Mouse (Mus musculus) heart, embryonic 13.5 days (tissue): ENCODE measurements around the gene Clec2l. TPM values are rescaled to one million over a fixed set of nuclear protein-coding genes. Genes with fewer than 3 reads are reported as not detected.
A peak's percentile ranks its signal among the peaks of the same experiment; 100 is the strongest.

Experiments used
- ATAC-seq: fragments of 200-750 bp; cut with Nextera tagmentation; 2 replicates; pipeline ENCODE4 v1.8.0; 2017; ENCODE audit warnings: moderate TSS enrichment; ENCODE audit not compliant: insufficient number of reproducible peaks, low FRiP score, low TSS enrichment; ENCODE audit errors: extremely low read depth
- H3K27ac ChIP-seq: fragments of 300-500 bp; sonication (generic); replicated peaks from 2 replicates; pipeline ENCODE4 v1.5.1; 2015; ENCODE audit warnings: moderate library complexity, mild to moderate bottlenecking, inconsistent platforms
- H3K27me3 ChIP-seq: fragments of 300-500 bp; sonication (generic); replicated peaks from 2 replicates; pipeline ENCODE4 v1.6.1; 2015; ENCODE audit warnings: mild to moderate bottlenecking, inconsistent platforms
- H3K36me3 ChIP-seq: fragments of 300-500 bp; sonication (generic); 2 replicates; pipeline ENCODE4 v1.6.1; 2015; ENCODE audit warnings: mild to moderate bottlenecking, inconsistent platforms
- H3K4me1 ChIP-seq: fragments of 300-500 bp; sonication (generic); 2 replicates; pipeline ENCODE4 v1.6.1; 2015; ENCODE audit warnings: inconsistent platforms
- H3K4me2 ChIP-seq: fragments of 300-500 bp; sonication (generic); 2 replicates; pipeline ENCODE4 v1.6.1; 2015; ENCODE audit warnings: inconsistent platforms, mild to moderate bottlenecking, moderate library complexity
- H3K4me3 ChIP-seq: fragments of 300-500 bp; sonication (generic); 2 replicates; pipeline ENCODE4 v1.5.1; 2015; ENCODE audit warnings: moderate library complexity, mild to moderate bottlenecking, inconsistent platforms
- H3K9ac ChIP-seq: fragments of 300-500 bp; sonication (generic); 2 replicates; pipeline ENCODE4 v1.6.1; 2015; ENCODE audit warnings: inconsistent platforms, mild to moderate bottlenecking, moderate library complexity
- H3K9me3 ChIP-seq: fragments of 300-500 bp; sonication (generic); 2 replicates; pipeline ENCODE4 v1.6.1; 2016; ENCODE audit warnings: inconsistent platforms
- WGBS: fragments of 180-500 bp; shearing (Covaris S2); methylation state at CpG from one replicate; pipeline ENCODE4 v1.1.7; 2015; ENCODE audit warnings: mixed read lengths; 5-methylcytosine and 5-hydroxymethylcytosine counted together
- polyA plus RNA-seq: library from polyadenylated mRNA; unstranded; fragments of >200 nt; fragmentation: Nextera tagmentation; extraction: Ambion mirVana; gene quantifications from 2 replicates; pipeline ENCODE4 v1.2.1, GENCODE M21; 2015

The Clec2l gene
- 0.86 and 0.87 TPM in 2 replicates for polyA plus RNA-seq

GRCm38 (mm10) chr6:38662714-38663615 is at the start of gene Clec2l:
Gene Clec2l, plus strand, starts transcription at chr6:38663069.
- peaks cover 77% of the 10 kb centered on the region for H3K27me3 ChIP-seq
- peak within 1 kb of the TSS; percentile 84 for H3K9ac ChIP-seq
- ATAC-seq, result no peak
- H3K9me3 ChIP-seq, result no peaks in the 10 kb centered on the region
- no peak within 1 kb of the TSS for H3K27ac ChIP-seq
- no peaks in the 10 kb centered on the region for H3K36me3 ChIP-seq
- peaks cover 13% of the 10 kb centered on the region for H3K4me1 ChIP-seq
- WGBS, result under 1% methylated on average over 69 of the region's 84 CpGs
- peak within 1 kb of the TSS; percentile 96 for H3K4me2 ChIP-seq
- H3K4me3 ChIP-seq, result peak within 1 kb of the TSS; percentile 69

GRCm38 (mm10) chr6:38622406-38622805 is 40.5 kb upstream of the Clec2l start:
- 96% methylated on average over 1 of the region's 1 CpGs for WGBS
- Histone ChIP-seq H3K9ac (no peak overlapping the region), H3K4me2 (no peak overlapping the region), H3K27ac (no peak overlapping the region), H3K9me3 (0 out of 2 replicates have a peak, but pooled peaks cover 5% of the 10 kb centered on the region), H3K4me3 (no peak overlapping the region), H3K36me3 (peaks cover 44% of the 10 kb centered on the region), H3K27me3 (no peaks in the 10 kb centered on the region), H3K4me1 (peaks cover 23% of the 10 kb centered on the region)
- ATAC-seq, result no peak

- Histone ChIP-seq H3K4me1 (peaks cover 23% of the 10 kb centered on the region), H3K9ac (no peak overlapping the region), H3K27ac (peak overlapping the region; percentile 69), H3K9me3 (no peaks in the 10 kb centered on the region), H3K27me3 (no peaks in the 10 kb centered on the region), H3K36me3 (peaks cover 44% of the 10 kb centered on the region), H3K4me3 (no peak overlapping the region), H3K4me2 (no peak overlapping the region; the same call in 1 of the 2 replicates)
- WGBS, result 22% methylated on average over 2 of the region's 2 CpGs
- no peak for ATAC-seq
These were observed 39.4 kb upstream of the Clec2l start for GRCm38 (mm10) chr6:38623457-38623856.

GRCm38 (mm10) chr6:38624439-38624838 is 38.4 kb upstream of the Clec2l start:
- no peak for ATAC-seq

GRCm38 (mm10) chr6:38626086-38626485 is 36.8 kb upstream of the Clec2l start:
- no peak for ATAC-seq
- 95% methylated on average over 5 of the region's 5 CpGs for WGBS
- no peak overlapping the region for H3K4me2 ChIP-seq
- no peak overlapping the region for H3K27ac ChIP-seq
- peaks cover 19% of the 10 kb centered on the region for H3K36me3 ChIP-seq
- H3K9me3 ChIP-seq, result no peaks in the 10 kb centered on the region
- H3K4me3 ChIP-seq, result no peak overlapping the region
- H3K9ac ChIP-seq, result no peak overlapping the region
- H3K4me1 ChIP-seq, result peaks cover 23% of the 10 kb centered on the region
- no peaks in the 10 kb centered on the region for H3K27me3 ChIP-seq

More at GRCm38 (mm10) chr6:38624439-38624838, 38.4 kb upstream of the Clec2l start:
- Histone ChIP-seq H3K27me3 (no peaks in the 10 kb centered on the region), H3K9me3 (no peaks in the 10 kb centered on the region), H3K4me3 (no peak overlapping the region), H3K27ac (peak overlapping the region; percentile 69), H3K9ac (no peak overlapping the region), H3K4me1 (peaks cover 23% of the 10 kb centered on the region), H3K36me3 (peaks cover 34% of the 10 kb centered on the region), H3K4me2 (no peak overlapping the region)
- WGBS, result 32% methylated on average over 1 of the region's 1 CpGs

- Histone ChIP-seq H3K27me3 (no peaks in the 10 kb centered on the region), H3K27ac (no peak overlapping the region), H3K36me3 (peaks cover 19% of the 10 kb centered on the region), H3K9me3 (no peaks in the 10 kb centered on the region), H3K4me1 (peaks cover 23% of the 10 kb centered on the region), H3K4me2 (no peak overlapping the region), H3K9ac (no peak overlapping the region), H3K4me3 (no peak overlapping the region)
- ATAC-seq, result no peak
- 91% methylated on average over 4 of the region's 4 CpGs for WGBS
These were observed 35.8 kb upstream of the Clec2l start for GRCm38 (mm10) chr6:38627081-38627480.

GRCm38 (mm10) chr6:38627486-38627885 is 35.4 kb upstream of the Clec2l start:
- Histone ChIP-seq H3K27me3 (0 out of 2 replicates have a peak, but pooled peaks cover 3% of the 10 kb centered on the region), H3K27ac (no peak overlapping the region), H3K36me3 (peaks cover 19% of the 10 kb centered on the region), H3K4me3 (no peak overlapping the region), H3K4me2 (no peak overlapping the region), H3K9me3 (no peaks in the 10 kb centered on the region), H3K9ac (no peak overlapping the region), H3K4me1 (peaks cover 23% of the 10 kb centered on the region)
- ATAC-seq, result no peak
- 79% methylated on average over 4 of the region's 4 CpGs for WGBS

- Histone ChIP-seq H3K9ac (no peak overlapping the region), H3K27ac (no peak overlapping the region), H3K9me3 (no peaks in the 10 kb centered on the region), H3K36me3 (peaks cover 19% of the 10 kb centered on the region), H3K4me1 (peaks cover 5% of the 10 kb centered on the region), H3K4me3 (no peak overlapping the region), H3K4me2 (no peak overlapping the region), H3K27me3 (peaks cover 22% of the 10 kb centered on the region)
- 78% methylated on average over 1 of the region's 1 CpGs for WGBS
- no peak for ATAC-seq
These were observed 33.3 kb upstream of the Clec2l start for GRCm38 (mm10) chr6:38629556-38629955.

GRCm38 (mm10) chr6:38632826-38633225 is 30.0 kb upstream of the Clec2l start:
- no peak overlapping the region for H3K27ac ChIP-seq
- no peak overlapping the region for H3K4me3 ChIP-seq
- no peak for ATAC-seq
- no peak overlapping the region for H3K9ac ChIP-seq
- no peaks in the 10 kb centered on the region for H3K9me3 ChIP-seq
- H3K36me3 ChIP-seq, result peaks cover 6% of the 10 kb centered on the region
- H3K27me3 ChIP-seq, result peaks cover 54% of the 10 kb centered on the region
- WGBS, result 76% methylated on average over 2 of the region's 2 CpGs
- no peak overlapping the region for H3K4me2 ChIP-seq
- peaks cover 23% of the 10 kb centered on the region for H3K4me1 ChIP-seq

GRCm38 (mm10) chr6:38634461-38634860 is 28.4 kb upstream of the Clec2l start:
- WGBS, result 81% methylated on average over 8 of the region's 8 CpGs

GRCm38 (mm10) chr6:38635941-38636851 is 26.7 kb upstream of the Clec2l start:
- Histone ChIP-seq H3K4me3 (peak overlapping the region; percentile 62), H3K27ac (no peak overlapping the region), H3K4me2 (peak overlapping the region; percentile 96), H3K9ac (peak overlapping the region; percentile 76), H3K27me3 (peaks cover 87% of the 10 kb centered on the region), H3K4me1 (peaks cover 23% of the 10 kb centered on the region), H3K36me3 (no peaks in the 10 kb centered on the region), H3K9me3 (no peaks in the 10 kb centered on the region)
- no peak for ATAC-seq
- WGBS, result 2% methylated on average over 72 of the region's 72 CpGs

More at GRCm38 (mm10) chr6:38634461-38634860, 28.4 kb upstream of the Clec2l start:
- no peak overlapping the region for H3K9ac ChIP-seq
- no peaks in the 10 kb centered on the region for H3K36me3 ChIP-seq
- H3K9me3 ChIP-seq, result no peaks in the 10 kb centered on the region
- H3K4me2 ChIP-seq, result no peak overlapping the region
- H3K4me1 ChIP-seq, result peaks cover 23% of the 10 kb centered on the region
- no peak for ATAC-seq
- no peak overlapping the region for H3K4me3 ChIP-seq
- H3K27ac ChIP-seq, result no peak overlapping the region
- H3K27me3 ChIP-seq, result peaks cover 70% of the 10 kb centered on the region
